In genomic region chr5:139364260-139364910, GRCm38 (mm10) we compare ENCODE assay signal across 8 mouse cellular contexts. TPM values are rescaled to one million over a fixed set of nuclear protein-coding genes. Genes with fewer than 3 reads are reported as not detected.
DNase-seq lines count a peak whose midpoint lies in the region; ATAC-seq lines count a peak whose summit lies in the region.

No protein-coding gene starts in this region.

- peak; percentile 67 for ATAC-seq in embryonic facial prominence, embryonic 14.5 days (ENCODE audit: low read depth)
- ATAC-seq in kidney, embryonic 15.5 days (replicated peaks; ENCODE audit: low FRiP score), result peak; percentile 76

- H3K27ac ChIP-seq in embryonic facial prominence, embryonic 14.5 days (replicated peaks; ENCODE audit: low read depth, low read length), result peak overlapping the region; percentile 59
- H3K27ac ChIP-seq in heart, embryonic 10.5 days, result peak overlapping the region; percentile 75
- peak overlapping the region; percentile 59 for H3K27ac ChIP-seq in kidney, embryonic 15.5 days

- H3K4me1 ChIP-seq in embryonic facial prominence, embryonic 14.5 days (ENCODE audit: control insufficient read depth, insufficient read depth, low read length), result peaks cover 12% of the 10 kb centered on the region
- H3K4me1 ChIP-seq in heart, embryonic 10.5 days, result peaks cover 28% of the 10 kb centered on the region
- peaks cover 21% of the 10 kb centered on the region for H3K4me1 ChIP-seq in kidney, embryonic 15.5 days

- no peaks in the 10 kb centered on the region for H3K9me3 ChIP-seq in embryonic facial prominence, embryonic 14.5 days (ENCODE audit: control insufficient read depth, low read length)
- no peaks in the 10 kb centered on the region for H3K9me3 ChIP-seq in heart, embryonic 10.5 days
- H3K9me3 ChIP-seq in kidney, embryonic 15.5 days (replicated peaks), result no peaks in the 10 kb centered on the region

- H3K4me2 ChIP-seq in embryonic facial prominence, embryonic 14.5 days (ENCODE audit: low read depth, low read length), result peak overlapping the region; percentile 36
- H3K4me2 ChIP-seq in kidney, embryonic 15.5 days, result peak overlapping the region; percentile 4; the same call in 1 of the 2 replicates

- H3K4me3 ChIP-seq in embryonic facial prominence, embryonic 14.5 days (ENCODE audit: low read depth, low read length), result no peak overlapping the region
- peak overlapping the region; percentile 12; the same call in 1 of the 2 replicates for H3K4me3 ChIP-seq in heart, embryonic 10.5 days
- no peak overlapping the region for H3K4me3 ChIP-seq in kidney, embryonic 15.5 days (replicated peaks)

- DNase-seq in 3134 (ENCODE audit: extremely low read depth, insufficient read length, low spot score) (peak; percentile 58), liver (peak; percentile 90)
- DNase-seq in adrenal gland, postnatal 4 days (ENCODE audit: low spot score in 2 of 2), result peak; percentile 60 to 78
- peak; percentile 86 for DNase-seq in embryonic facial prominence, embryonic 14.5 days (ENCODE audit: low spot score)
- DNase-seq in heart, embryonic 10.5 days (ENCODE audit: low spot score), result peak; percentile 90
- DNase-seq in monocyte, adult 2 months (ENCODE audit: low read depth in 1 of 2, low spot score in 2 of 2), result peak; percentile 44 to 80
- peak; percentile 81 to 89 for DNase-seq in spleen, postnatal 14 days (ENCODE audit: low spot score in 2 of 2)

- H3K36me3 ChIP-seq in embryonic facial prominence, embryonic 14.5 days (ENCODE audit: control insufficient read depth, insufficient read depth, low read length), result no peaks in the 10 kb centered on the region
- 0 out of 2 replicates have a peak, but pooled peaks cover 6% of the 10 kb centered on the region for H3K36me3 ChIP-seq in heart, embryonic 10.5 days
- H3K36me3 ChIP-seq in kidney, embryonic 15.5 days, result peaks cover 14% of the 10 kb centered on the region; the same call in 1 of the 2 replicates

- H3K9ac ChIP-seq in embryonic facial prominence, embryonic 14.5 days (ENCODE audit: low read depth, low read length), result peak overlapping the region; percentile 34; the same call in 1 of the 2 replicates
- H3K9ac ChIP-seq in kidney, embryonic 15.5 days, result no peak overlapping the region

- WGBS in embryonic facial prominence, embryonic 14.5 days, result 18% methylated on average over 11 of the region's 12 CpGs
- WGBS in heart, embryonic 10.5 days, result 25% methylated on average over 12 of the region's 12 CpGs
- WGBS in kidney, embryonic 15.5 days, result 25% methylated on average over 12 of the region's 12 CpGs

- H3K27me3 ChIP-seq in embryonic facial prominence, embryonic 14.5 days (replicated peaks; ENCODE audit: control insufficient read depth, insufficient read depth, low read length), result no peaks in the 10 kb centered on the region
- peaks cover 32% of the 10 kb centered on the region; the same call in 1 of the 2 replicates for H3K27me3 ChIP-seq in heart, embryonic 10.5 days (ENCODE audit: insufficient read depth, poor library complexity, severe bottlenecking)
- H3K27me3 ChIP-seq in kidney, embryonic 15.5 days, result no peaks in the 10 kb centered on the region

RNA-seq across cellular contexts. Expression of gene Cyp2w1, which starts 12.0 kb away (rescaled TPM):
- total RNA-seq in adrenal gland, postnatal 4 days (2021), result not detected
- polyA plus RNA-seq in embryonic facial prominence, embryonic 14.5 days (2014; fragmentation: Nextera tagmentation; extraction: Ambion mirVana), result 11.5 and 11.8 TPM in 2 replicates
- not detected in 2 replicates for polyA plus RNA-seq in heart, embryonic 10.5 days (2016; fragmentation: Nextera tagmentation; extraction: Ambion mirVana)
- 0.16 and 0.60 TPM in 2 replicates for polyA plus RNA-seq in kidney, embryonic 15.5 days (2015; fragmentation: Nextera tagmentation; extraction: Ambion mirVana)

RNA-seq across cellular contexts. Expression of gene Gpr146, which starts 13.1 kb away (rescaled TPM):
- total RNA-seq in adrenal gland, postnatal 4 days (2021), result 10 to 100 TPM; 10.4 to 10.7 TPM
- 2.0 and 2.8 TPM in 2 replicates for polyA plus RNA-seq in embryonic facial prominence, embryonic 14.5 days (2014; fragmentation: Nextera tagmentation; extraction: Ambion mirVana)
- polyA plus RNA-seq in heart, embryonic 10.5 days (2016; fragmentation: Nextera tagmentation; extraction: Ambion mirVana), result 5.6 and 5.7 TPM in 2 replicates
- polyA plus RNA-seq in kidney, embryonic 15.5 days (2015; fragmentation: Nextera tagmentation; extraction: Ambion mirVana), result 4.1 and 5.4 TPM in 2 replicates

RNA-seq across cellular contexts. Expression of gene Cox19, which starts 13.2 kb away (rescaled TPM):
- total RNA-seq in adrenal gland, postnatal 4 days (2021), result 10 to 100 TPM; 62.9 to 65.6 TPM
- polyA plus RNA-seq in embryonic facial prominence, embryonic 14.5 days (2014; fragmentation: Nextera tagmentation; extraction: Ambion mirVana), result 106 and 107 TPM in 2 replicates
- polyA plus RNA-seq in heart, embryonic 10.5 days (2016; fragmentation: Nextera tagmentation; extraction: Ambion mirVana), result 76.3 and 93.2 TPM in 2 replicates
- 96.2 and 102 TPM in 2 replicates for polyA plus RNA-seq in kidney, embryonic 15.5 days (2015; fragmentation: Nextera tagmentation; extraction: Ambion mirVana)

RNA-seq across cellular contexts. Expression of gene Adap1, which starts 39.0 kb away (rescaled TPM):
- total RNA-seq in adrenal gland, postnatal 4 days (2021), result 1 to 10 TPM; 6.2 to 8.0 TPM
- 5.1 and 5.7 TPM in 2 replicates for polyA plus RNA-seq in embryonic facial prominence, embryonic 14.5 days (2014; fragmentation: Nextera tagmentation; extraction: Ambion mirVana)
- 1.1 and 1.2 TPM in 2 replicates for polyA plus RNA-seq in heart, embryonic 10.5 days (2016; fragmentation: Nextera tagmentation; extraction: Ambion mirVana)
- polyA plus RNA-seq in kidney, embryonic 15.5 days (2015; fragmentation: Nextera tagmentation; extraction: Ambion mirVana), result 2.1 and 2.2 TPM in 2 replicates

RNA-seq across cellular contexts. Expression of gene C130050O18Rik, which starts 40.7 kb away (rescaled TPM):
- total RNA-seq in adrenal gland, postnatal 4 days (2021), result under 1 TPM; 0.48 to 0.93 TPM
- 5.2 and 5.5 TPM in 2 replicates for polyA plus RNA-seq in embryonic facial prominence, embryonic 14.5 days (2014; fragmentation: Nextera tagmentation; extraction: Ambion mirVana)
- polyA plus RNA-seq in heart, embryonic 10.5 days (2016; fragmentation: Nextera tagmentation; extraction: Ambion mirVana), result 0.28 and 0.45 TPM in 2 replicates
- polyA plus RNA-seq in kidney, embryonic 15.5 days (2015; fragmentation: Nextera tagmentation; extraction: Ambion mirVana), result 0.60 and 1.2 TPM in 2 replicates
